Mouse (Mus musculus) forelimb bud, embryonic 11.5 days (tissue): Measurements from ENCODE around the gene Gc.

Source experiments
- DNase-seq: peaks from one replicate; pipeline ENCODE4 v3.0.0-alpha.2; 2012; ENCODE audit warnings: low read depth, low spot score

Gene Gc

DNA sequence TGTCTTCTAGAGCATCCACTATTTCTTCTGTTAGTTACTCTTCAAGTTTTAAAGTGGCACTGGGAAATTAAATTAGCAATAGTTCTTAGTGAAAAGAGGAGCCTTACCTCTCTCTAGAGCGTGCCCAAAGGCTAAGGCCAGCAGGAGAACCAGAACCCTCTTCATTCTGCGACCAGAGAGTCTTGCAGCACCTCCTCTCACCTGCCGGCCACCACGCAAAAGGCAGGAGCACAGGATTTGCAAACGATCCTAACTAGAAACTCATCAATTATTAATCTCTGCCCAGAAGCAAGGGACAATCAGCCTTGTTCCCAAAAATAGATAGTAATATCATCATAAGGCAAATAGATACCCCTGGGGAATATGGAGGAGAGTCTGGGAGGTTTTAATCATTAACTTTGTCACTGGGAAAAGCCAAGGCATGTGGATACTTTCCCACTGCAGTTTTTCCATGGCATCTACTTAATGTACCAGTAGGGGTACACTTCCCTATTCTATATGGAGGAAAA is at the start of gene Gc:
Gene Gc, minus strand, starts transcription at position 345 of the 509 bp plus-strand sequence.
- no peak for DNase-seq

DNA sequence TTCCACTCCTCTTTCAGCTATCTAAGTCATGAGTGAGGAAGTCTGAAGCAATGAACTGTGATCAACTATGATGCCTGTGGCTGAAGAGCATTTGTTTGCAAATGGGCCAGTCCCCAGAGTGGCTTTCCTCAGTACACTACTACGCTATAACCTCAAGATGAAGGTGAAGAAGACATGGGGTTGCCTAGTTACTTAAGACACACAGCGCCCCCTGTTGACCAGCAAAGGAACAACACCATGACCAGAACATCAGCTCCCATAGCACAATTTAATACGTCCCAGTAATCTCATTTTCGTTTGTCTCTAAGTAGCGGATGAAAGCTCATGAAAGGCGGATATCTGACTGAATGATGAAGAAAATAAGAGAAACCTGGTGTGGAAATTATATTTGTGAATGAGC is 42.5 kb upstream of the Gc start:
- DNase-seq, result peak; percentile 18

DNA sequence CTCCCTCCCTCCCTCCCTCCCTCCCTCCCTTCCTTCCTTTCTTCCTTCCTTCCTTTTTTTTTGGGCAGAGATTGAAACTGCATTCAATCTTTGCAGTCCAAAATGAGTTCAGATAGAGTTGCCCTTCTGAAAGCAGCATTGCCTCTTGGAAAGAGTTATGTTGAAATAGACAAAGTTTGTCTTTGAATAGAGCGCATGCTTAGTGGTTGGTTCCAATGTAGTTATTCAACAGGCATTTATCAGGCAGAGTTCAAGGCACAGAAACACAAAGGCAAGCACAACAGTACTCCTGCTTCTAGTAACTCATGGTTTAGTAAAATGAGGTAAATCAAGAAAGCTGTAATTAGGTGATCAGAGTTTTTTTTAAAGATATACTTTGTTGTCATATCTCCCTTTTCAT is 34.9 kb upstream of the Gc start:
- no peak for DNase-seq

DNA sequence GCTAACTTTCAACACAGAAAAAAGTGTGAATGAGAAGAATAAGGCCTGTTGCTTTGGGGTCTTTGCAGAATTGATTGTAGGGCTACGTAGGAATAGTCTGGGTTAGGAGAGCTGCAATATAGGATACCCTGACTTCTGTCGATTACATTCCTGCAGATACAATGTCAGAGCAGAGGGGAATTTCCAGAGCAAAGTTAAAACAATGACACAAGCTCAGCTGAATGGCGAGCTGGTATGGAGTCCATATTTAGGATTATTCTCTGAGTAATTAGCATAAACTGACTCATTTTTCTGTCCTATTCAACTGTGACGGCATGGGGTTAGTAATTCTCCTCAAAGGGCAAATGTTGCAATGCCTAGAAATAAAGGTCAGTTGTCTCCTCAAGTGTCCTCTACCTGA is 12.8 kb upstream of the Gc start:
- DNase-seq, result no peak

DNA sequence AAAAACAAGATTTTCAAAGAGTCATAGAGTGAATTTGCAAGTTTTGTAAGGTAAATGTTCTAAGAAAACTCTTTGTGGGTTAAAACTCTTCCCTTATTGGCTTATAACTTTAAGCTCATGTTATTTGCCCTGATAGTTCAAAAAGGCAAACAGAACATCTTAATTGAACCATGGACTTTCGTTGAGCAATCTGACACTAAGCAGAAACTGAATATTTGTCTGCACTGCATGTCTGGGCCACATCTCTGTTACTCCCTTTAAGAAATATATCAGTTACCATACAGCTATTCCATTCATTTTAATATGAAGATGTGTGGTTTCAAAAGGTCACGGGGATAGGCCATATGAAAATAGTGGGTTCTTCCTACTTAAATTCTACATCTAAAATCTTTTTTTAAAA is 10.2 kb upstream of the Gc start:
- DNase-seq, result no peak

DNA sequence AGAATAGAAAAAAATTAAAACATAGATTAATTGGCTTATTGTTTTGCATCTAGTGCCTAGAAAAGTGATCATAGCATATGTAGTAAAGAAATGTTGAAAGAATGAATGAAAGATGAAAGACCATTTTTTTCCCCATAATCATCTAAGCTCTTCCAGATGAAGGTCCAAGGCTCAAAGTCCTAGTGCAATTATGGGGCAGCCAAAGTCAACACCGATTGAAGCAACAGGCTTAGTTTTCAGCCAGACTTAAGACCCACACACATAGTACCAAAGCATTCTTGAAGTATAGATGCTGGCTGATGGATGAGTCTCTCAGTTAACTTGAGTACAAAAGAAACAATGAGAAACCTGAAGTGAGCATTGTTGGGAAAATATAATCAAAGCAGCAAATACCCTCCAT is 9.3 kb upstream of the Gc start:
- DNase-seq, result no peak

DNA sequence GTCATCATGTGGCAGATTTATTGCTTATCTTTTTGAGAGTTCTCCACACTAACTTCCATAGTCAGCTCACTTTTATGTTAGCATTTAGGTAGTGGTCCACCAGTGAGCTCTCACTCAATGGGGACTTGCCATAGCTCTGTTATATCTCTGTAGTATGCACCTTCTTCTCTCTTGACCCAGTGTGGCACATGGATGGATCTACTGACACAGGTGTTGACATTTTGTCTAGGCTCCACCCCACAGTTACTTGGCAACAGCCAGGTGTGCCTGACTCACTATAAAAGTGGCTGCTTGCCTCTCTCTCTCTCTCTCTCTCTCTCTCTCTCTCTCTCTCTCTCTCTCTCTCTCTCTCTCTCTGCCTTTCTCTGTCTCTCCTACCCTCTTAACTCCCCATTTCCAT is 8.6 kb upstream of the Gc start:
- DNase-seq, result no peak

DNA sequence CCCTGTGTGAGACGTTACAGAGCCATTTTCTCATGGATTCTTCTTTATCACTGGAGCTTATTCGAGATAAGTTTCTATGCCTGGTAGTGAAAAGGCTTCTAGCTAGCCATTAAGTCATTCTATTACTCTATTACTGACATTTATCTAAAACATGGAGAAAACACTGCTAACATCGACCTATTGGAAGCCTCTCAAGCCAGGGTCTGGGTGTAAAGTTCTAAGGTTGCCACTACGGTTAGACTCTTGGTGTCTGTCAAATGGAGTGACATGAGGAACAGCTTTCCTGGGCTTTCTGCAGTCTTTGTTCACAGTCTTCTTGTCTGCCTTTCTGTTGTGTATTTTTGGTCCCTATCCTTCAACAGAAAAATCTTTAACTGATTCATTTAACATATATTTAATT is 4.1 kb upstream of the Gc start:
- DNase-seq, result no peak

DNA sequence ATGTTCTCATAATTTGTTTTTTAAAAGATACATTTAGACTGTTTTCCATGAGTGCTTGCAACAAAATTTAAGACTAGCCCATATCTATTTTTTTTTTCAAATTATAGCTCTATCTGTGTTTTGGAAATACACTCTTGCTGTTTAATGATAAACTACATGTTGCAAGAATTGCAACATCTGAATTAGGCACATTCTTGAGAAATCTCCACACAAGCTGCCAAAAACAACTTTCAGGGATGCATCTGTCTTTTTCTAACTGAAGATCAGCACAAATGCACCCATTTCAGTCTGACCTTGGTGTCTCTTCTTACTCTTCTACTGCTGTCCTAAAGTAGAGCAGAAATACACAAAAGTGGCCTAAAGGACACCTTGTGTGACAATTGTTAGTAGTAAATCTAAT is 1.9 kb upstream of the Gc start:
- no peak for DNase-seq

DNA sequence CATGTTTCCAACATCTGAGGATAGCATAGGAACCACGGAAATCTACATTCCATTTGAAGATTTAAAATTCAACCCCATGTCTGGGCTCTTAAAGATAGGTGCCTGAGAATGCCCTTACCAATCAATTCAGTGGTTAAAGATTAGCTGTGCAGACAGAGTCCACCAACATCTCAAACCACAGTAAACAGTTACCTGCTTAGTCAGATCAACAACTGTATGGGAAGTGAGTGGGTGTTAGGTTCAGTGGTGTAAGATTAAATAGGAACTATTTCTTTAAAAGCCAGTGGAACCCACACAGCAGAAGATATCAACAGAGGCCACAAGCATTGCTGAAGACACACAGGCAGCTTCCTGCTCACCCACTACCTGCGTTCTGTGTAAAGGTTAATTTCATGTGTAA is 1.3 kb upstream of the Gc start:
- no peak for DNase-seq

DNA sequence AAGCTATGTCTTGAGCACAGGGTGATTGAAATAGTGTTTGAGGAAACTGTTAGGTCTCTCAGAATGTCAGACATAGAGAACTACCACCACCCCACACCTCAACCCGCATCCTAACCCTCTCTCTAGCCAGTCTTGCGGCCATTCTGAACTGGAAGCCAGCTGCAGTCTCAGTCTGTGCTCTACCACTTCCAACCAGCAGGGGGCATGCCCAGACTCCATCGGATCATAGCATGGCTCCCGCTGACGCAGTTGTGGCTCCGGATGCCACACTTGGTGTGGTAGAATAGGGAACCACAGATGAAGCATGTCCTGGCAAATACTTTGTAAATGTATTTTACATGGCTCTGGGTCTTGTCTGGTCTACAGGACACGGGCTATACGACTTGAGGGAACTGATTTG is 2.2 kb downstream of the Gc start:
- DNase-seq, result peak; percentile 29

DNA sequence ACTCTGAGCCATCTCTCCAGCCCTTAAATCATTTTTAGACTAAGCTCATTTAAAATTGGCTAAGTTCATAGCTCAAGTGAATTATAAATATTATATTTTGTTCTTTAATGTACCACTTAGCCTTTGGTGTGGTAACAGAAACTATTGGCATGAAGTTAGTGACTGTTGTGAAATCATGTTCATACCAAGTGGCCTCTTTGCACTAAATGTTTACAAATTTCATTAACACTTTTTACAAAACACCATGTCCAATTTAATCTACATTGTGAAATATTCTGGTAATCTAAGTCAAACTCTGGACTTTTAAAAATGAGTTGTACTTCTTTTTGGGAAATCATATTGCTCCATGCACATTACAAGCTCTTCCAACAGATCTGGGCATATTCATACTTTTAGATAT is 6.9 kb downstream of the Gc start:
- no peak for DNase-seq

DNA sequence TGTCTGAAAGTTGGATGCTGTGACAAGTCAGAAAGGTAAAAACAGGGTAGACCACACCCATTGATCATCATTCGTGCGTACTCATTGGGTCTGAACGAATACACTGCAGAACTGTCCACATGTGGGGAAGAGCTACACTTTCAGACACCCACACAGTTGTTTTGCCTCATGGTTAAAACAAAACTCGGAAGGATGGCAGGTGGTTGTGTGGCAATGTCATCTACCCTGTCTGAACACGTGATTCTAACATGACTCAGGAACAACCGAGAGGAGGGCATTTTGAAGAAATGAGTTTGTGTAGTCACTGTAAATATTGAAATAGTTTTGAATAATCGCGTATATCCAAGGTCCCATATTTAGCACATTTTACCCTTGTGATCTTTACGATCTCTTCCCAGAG is 8.4 kb downstream of the Gc start:
- DNase-seq, result no peak

DNA sequence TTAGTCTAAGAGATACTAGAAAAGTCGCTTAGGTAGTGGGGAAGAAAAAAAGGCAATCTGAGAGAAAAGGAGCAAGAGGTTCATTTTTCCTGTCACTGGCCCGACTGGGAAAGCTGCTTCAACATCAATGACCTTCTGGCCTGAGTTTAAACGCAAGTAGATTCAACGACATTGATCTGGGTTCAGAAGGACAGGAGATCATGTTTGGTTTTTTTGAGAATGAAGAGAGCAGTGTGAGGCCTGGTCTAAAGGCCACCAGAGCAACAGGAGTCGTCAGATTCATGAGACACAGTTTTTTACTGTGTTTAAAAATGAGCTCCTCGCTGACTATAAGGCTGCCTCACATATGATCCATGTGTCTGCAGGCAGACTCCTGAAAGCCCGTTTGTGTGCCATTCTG is 9.7 kb downstream of the Gc start:
- no peak for DNase-seq

DNA sequence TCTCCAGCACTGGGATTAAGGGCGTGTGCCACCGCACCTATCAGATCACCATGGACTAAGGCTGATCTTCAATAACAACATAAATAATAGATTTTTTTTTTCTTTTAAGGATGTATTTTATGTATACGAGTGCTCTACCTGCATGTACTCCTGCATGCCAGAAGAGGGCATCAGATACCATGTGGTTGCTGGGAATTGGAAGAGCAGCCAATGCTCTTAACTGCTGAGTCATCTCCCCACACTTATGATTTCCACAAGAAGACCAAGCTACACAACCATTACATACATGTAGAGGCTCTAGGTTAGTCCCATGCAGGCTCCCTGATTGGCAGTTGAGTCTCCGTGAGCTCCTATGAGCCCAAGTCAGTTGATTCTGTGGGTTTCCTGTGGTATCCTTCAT is 13.3 kb downstream of the Gc start:
- DNase-seq, result no peak

DNA sequence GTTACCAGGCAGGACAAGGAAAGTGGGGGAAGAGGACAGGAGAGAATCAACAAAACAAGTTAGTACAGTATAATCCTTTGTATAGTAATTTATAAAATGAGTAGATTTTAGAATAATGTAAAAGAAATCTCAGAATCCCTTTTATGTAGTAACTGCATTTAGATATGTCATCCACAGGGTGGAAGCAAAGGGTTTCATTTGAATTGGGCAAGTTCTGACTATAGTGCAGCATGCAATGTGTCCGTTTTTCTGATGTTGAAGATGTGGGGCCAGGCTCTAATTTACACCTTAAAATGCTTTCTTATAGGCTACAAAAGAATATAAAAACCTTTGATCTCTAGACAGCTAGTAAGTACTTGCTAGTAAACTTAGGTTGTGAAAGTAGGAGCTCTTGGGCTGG is 46.2 kb downstream of the Gc start:
- no peak for DNase-seq

DNA sequence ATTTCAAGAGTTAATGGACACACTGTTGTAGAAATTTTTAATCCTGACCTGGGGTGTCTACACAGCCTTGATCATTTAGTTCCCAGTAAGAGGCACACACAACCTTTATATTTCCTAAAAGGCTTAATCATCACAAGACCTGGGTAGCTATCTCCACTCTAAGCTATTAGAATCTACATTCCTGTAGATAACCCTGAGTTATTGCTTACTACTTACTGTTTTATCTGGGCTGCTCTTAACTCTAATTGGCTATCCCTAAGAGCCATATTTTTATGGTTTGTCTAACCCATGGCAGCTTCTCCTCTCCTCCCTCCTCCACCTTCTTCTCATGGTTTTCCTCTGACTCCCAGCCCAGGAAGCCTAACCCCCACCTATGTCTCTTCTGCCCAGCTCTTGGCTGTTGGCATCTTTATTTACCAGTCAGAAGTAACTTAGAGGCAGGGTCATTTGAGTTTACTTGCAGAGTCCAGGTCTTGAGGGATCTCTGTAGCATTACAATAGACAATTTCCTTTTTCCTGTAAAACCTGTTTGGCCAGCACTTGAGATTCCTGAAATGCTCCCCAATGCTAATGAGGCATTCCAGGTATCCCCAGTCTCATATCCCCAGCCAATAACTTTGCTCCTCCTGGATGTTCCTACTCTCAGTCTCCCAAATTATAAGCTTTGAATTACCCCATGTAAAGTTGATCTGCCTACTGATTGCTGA is 50.2 kb downstream of the Gc start:
- no peak for DNase-seq

DNA sequence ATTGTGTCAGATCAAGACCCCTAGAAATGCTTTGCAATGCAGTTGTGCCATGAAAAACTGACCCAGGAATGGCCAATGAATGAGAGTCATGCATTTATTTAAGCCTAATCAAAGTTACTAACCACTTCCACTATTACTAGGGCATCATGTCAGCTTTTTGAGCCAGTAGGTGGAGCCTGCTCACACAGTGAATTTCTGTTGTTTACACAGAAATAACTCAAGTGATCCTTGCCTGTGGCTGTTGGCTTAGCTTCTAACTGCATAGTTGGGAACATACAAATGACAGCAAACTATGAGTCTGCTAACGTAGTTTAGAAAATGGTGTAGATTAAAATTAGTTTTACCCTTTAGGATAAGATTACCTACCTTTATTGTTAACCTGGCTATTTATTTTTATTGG is 52.6 kb downstream of the Gc start:
- DNase-seq, result no peak

DNA sequence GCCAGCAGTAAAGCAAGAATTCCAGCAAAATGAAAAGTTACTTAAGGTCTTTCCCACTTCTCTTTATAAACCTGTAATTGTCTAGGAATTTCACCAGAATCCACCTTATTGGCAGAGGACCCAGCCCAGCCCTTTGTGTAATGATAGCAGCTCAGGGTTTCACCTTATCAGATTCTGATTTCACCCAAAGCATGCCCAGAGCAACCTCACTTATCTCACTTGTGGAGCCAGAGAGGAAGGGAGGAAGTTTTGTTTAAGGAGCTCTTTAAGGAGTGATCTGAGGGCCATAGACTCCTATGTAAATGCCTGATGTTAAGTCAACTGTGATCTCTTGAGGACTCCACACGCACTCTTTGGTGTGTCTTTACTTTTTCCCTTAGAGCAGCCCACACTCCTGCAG is 67.3 kb downstream of the Gc start:
- DNase-seq, result no peak

DNA sequence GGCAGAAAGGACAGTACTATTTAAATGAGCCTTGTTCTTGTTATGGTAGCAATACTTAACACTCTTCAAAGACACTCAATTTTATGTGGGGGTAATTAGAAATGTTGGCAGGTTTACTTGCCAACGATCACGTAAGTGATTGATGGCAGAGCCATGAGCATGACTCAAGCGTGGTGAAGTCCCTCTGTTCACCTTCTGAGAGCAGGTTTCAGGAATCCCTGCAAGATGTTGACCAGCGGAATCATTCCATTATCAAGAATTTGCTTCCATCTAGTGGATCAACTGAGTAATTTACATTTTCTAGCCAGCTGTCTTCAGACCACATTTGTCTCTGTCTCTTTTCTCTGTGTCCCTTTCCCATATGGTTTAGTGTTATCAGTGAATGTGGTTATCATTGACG is 73.5 kb downstream of the Gc start:
- peak; percentile 57 for DNase-seq

DNA sequence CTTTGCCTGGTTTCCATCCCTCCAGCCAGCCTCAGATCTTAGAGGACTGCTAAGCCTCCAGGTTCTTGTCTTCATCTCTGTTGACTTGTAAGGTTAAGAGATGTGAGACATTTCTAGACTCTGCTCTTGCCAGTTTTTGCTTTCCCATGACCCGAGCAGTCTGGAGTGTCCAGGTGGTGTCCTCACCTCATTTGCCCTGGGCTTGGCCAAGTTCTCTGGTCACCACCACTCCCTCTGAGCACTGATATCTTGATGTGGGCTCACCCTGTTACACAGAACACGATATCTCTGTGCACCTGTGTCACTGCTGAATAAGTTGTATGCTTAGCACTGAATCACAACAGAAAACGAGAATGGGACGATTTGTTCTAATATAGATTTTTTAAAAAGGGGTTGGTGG is 76.4 kb downstream of the Gc start:
- DNase-seq, result no peak

DNA sequence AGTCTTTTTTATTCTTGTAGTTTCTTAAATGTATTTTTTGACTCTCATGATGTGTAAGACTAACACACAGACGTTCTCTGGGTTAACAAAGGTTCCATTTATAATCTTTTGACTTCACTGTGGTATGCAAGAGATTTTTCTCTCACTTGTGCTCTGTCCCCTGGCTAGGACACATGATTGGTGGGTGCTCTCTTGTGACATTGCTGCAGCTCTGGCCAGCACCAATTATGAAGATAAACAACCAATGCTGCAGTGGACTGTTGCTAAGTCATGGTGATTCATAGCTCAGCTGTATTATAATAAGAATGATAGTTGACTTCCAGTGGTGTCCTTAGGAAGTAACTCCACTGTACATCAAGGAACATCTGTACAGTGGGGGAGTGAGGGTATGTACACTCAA is 87.6 kb downstream of the Gc start:
- DNase-seq, result no peak

DNA sequence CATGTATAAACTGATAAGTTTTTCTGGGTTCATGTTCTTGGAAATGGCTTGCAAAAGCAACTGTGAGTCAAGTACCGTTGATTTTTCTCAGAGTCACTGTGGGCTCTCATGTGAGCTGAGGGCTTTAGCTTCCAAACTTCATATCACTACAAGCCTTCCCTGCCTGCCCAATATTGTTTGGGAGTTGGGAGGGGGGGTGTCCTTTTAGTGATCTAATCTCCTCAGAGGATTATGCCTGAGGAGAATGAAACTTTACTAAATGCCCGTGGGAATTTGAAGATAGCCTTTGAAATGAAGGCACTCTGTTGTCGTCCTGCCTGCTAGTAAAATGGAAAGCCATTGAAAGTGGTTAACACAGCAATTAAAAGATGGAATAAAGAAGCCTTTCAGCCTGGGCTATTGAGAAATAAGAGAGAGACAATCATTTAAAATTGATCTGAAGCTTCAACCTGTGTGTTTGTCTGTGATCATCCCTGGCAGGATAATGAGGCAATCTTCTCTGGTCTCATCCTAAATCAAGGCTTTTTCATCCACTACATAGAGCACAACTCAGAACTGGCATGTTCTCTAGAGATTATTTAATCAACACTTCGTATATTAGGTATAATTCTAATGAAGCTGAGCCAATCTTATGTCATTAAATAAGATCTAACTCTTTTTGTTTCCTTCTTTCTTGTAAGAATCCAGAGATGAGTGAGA is 89.5 kb downstream of the Gc start:
- no peak for DNase-seq
